Mouse (Mus musculus): Measurements from ENCODE around the gene Wdr4. TPM values are rescaled to one million over a fixed set of nuclear protein-coding genes. Genes with fewer than 3 reads are reported as not detected.

Gene Wdr4
- polyA plus RNA-seq, 1 experiment from 2014 or later = 41.4 TPM

DNA sequence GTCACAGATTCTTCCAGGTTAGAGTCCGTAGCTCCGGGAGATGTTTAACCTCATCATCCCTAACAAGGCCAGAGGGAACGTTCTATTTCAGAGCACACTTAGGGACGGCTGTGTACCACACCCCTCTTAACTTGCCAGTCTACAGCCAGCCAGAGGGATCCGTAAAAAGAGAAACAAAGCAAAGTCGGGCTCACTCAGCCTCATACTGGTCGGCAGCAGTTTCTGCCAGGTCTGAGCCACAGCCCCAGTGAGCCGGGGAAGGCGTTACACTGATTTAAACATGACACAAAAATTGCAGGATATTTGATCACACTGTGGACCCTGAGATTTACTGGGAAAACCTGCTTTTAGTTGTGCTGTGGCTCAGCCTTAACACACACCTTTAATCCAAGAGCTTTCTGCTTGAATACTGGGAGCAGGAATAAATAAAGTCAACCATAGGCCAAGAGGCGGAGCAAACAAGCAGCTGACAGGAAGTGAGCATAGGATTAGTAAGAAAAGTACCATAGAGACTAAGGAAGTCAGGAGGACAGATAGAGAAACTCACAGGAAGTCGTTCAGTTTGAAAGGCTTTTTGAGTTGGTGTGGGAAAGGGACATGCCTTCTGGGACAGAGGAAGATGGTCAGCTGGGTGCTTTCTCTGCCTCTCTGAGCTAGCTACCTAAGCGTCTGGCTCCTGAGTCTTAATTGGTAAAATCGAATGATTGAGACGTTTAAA lies 11.8 kb upstream of the Wdr4 start:
- WGBS = 84% methylated on average over 14 of the region's 14 CpGs
- Histone ChIP-seq H3K27ac (no peak overlapping the region), H3K36me3 (peaks cover 47% of the 10 kb centered on the region), H3K4me1 (peaks cover 13% of the 10 kb centered on the region), H3K27me3 (no peaks in the 10 kb centered on the region), H3K9ac (no peak overlapping the region), H3K9me3 (no peaks in the 10 kb centered on the region), H3K4me2 (replicated peaks) (no peak overlapping the region), H3K4me3 (no peak overlapping the region)
- ATAC-seq (ENCODE audit: low FRiP score, low read depth) = no peak

GRCm38 (mm10) chr17:31529314-31529713 lies 9.5 kb upstream of the Wdr4 start:
- WGBS = 29% methylated on average over 15 of the region's 15 CpGs
- no peak overlapping the region for H3K4me3 ChIP-seq
- H3K9ac ChIP-seq = no peak overlapping the region
- no peaks in the 10 kb centered on the region for H3K9me3 ChIP-seq
- no peak overlapping the region for H3K4me2 ChIP-seq (replicated peaks)
- H3K27me3 ChIP-seq = no peaks in the 10 kb centered on the region
- H3K36me3 ChIP-seq = peaks cover 59% of the 10 kb centered on the region
- H3K4me1 ChIP-seq = no peaks in the 10 kb centered on the region
- no peak for ATAC-seq (ENCODE audit: low FRiP score, low read depth)
- no peak overlapping the region for H3K27ac ChIP-seq

DNA sequence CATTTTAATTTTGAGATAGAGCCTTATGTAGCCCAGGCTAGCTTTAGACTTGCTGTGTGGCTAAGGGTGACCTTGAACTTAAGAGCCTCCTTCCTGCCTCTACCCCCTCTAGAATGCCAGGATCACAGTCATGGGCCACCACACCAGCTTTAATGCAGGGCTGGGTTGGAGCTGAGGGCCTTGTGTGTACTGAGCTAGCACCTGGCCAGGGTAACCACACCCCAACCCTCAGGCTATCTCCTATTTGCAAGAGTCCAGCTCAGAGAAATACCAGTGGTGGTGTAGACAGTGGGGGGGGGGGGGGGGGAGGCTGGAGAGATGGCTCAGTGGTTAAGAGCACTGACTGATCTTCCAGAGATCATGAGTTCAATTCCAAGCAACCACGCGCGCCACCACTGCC lies 6.0 kb upstream of the Wdr4 start:
- H3K36me3 ChIP-seq = peaks cover 60% of the 10 kb centered on the region
- 98% methylated on average over 3 of the region's 3 CpGs for WGBS
- peaks cover 16% of the 10 kb centered on the region for H3K4me1 ChIP-seq
- H3K4me3 ChIP-seq = no peak overlapping the region
- H3K9ac ChIP-seq = no peak overlapping the region
- H3K27me3 ChIP-seq = no peaks in the 10 kb centered on the region
- H3K4me2 ChIP-seq (replicated peaks) = no peak overlapping the region
- no peaks in the 10 kb centered on the region for H3K9me3 ChIP-seq
- H3K27ac ChIP-seq = no peak overlapping the region
- ATAC-seq (ENCODE audit: low FRiP score, low read depth) = no peak

GRCm38 (mm10) chr17:31525114-31525513 lies 5.3 kb upstream of the Wdr4 start:
- 90% methylated on average over 4 of the region's 4 CpGs for WGBS
- Histone ChIP-seq H3K9me3 (no peaks in the 10 kb centered on the region), H3K27ac (no peak overlapping the region), H3K36me3 (peaks cover 55% of the 10 kb centered on the region), H3K9ac (no peak overlapping the region), H3K4me1 (peaks cover 19% of the 10 kb centered on the region), H3K4me2 (replicated peaks) (no peak overlapping the region), H3K4me3 (no peak overlapping the region), H3K27me3 (no peaks in the 10 kb centered on the region)
- no peak for ATAC-seq (ENCODE audit: low FRiP score, low read depth)

GRCm38 (mm10) chr17:31521948-31522347 lies 2.2 kb upstream of the Wdr4 start:
- no peak for ATAC-seq (ENCODE audit: low FRiP score, low read depth)

DNA sequence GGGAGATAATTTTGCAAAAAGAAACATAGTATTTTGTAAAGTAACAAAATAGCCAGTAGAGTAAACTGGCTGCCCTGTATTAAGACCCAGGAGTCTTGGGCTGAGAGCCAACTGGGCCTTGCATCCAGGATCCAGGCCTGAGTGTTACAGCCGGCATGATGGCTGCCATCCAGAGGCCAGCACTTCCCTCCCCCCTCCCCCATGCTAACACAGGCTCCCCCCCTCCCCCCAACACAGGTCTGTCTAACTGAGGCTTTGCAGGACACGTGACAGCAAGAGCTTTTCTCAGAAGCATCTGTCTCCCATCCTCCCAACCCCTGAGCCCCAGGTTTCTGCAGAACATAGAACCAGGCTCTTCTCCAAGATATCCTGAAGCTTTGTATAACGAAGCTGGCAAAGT lies 1.1 kb upstream of the Wdr4 start:
- no peaks in the 10 kb centered on the region for H3K27me3 ChIP-seq
- H3K9ac ChIP-seq = peak overlapping the region; percentile 74
- peak overlapping the region; percentile 16; the same call in 1 of the 2 replicates for H3K27ac ChIP-seq

More at GRCm38 (mm10) chr17:31521948-31522347, 2.2 kb upstream of the Wdr4 start:
- H3K27ac ChIP-seq = no peak overlapping the region
- H3K4me2 ChIP-seq (replicated peaks) = peak overlapping the region; percentile 82
- 94% methylated on average over 6 of the region's 6 CpGs for WGBS
- H3K9ac ChIP-seq = peak overlapping the region; percentile 9; the same call in 1 of the 2 replicates
- H3K9me3 ChIP-seq = no peaks in the 10 kb centered on the region
- H3K27me3 ChIP-seq = no peaks in the 10 kb centered on the region
- peaks cover 31% of the 10 kb centered on the region for H3K36me3 ChIP-seq
- H3K4me1 ChIP-seq = peaks cover 19% of the 10 kb centered on the region
- H3K4me3 ChIP-seq = no peak overlapping the region

GRCm38 (mm10) chr17:31519344-31519945 lies 335 bp downstream of the Wdr4 start:
- H3K4me1 ChIP-seq = peaks cover 19% of the 10 kb centered on the region
- WGBS = 4% methylated on average over 7 of the region's 7 CpGs
- no peaks in the 10 kb centered on the region for H3K9me3 ChIP-seq
- H3K36me3 ChIP-seq = peaks cover 16% of the 10 kb centered on the region
- no peaks in the 10 kb centered on the region for H3K27me3 ChIP-seq
- no peak overlapping the region for H3K9ac ChIP-seq
- peak overlapping the region; percentile 82 for H3K4me2 ChIP-seq (replicated peaks)
- peak overlapping the region; percentile 84 for H3K4me3 ChIP-seq
- H3K27ac ChIP-seq = no peak overlapping the region
- peak; percentile 46 for ATAC-seq (ENCODE audit: low FRiP score, low read depth)

More for the DNA sequence above, 1.1 kb upstream of the Wdr4 start:
- ATAC-seq (ENCODE audit: low FRiP score, low read depth) = no peak
- H3K4me2 ChIP-seq (replicated peaks) = peak overlapping the region; percentile 82
- H3K4me3 ChIP-seq = peak overlapping the region; percentile 84
- peaks cover 19% of the 10 kb centered on the region for H3K4me1 ChIP-seq
- H3K9me3 ChIP-seq = no peaks in the 10 kb centered on the region
- H3K36me3 ChIP-seq = peaks cover 27% of the 10 kb centered on the region
- WGBS = 10% methylated on average over 3 of the region's 3 CpGs

GRCm38 (mm10) chr17:31514696-31515095 lies 5.1 kb downstream of the Wdr4 start:
- ATAC-seq (ENCODE audit: low FRiP score, low read depth) = no peak
- WGBS = 56% methylated on average over 1 of the region's 1 CpGs

GRCm38 (mm10) chr17:31512593-31512992 lies 7.2 kb downstream of the Wdr4 start:
- Histone ChIP-seq H3K36me3 (peaks cover 24% of the 10 kb centered on the region), H3K4me1 (peaks cover 11% of the 10 kb centered on the region), H3K27ac (no peak overlapping the region; the same call in 1 of the 2 replicates), H3K9ac (peak overlapping the region; percentile 70), H3K27me3 (no peaks in the 10 kb centered on the region), H3K4me3 (peak overlapping the region; percentile 68), H3K4me2 (replicated peaks) (peak overlapping the region; percentile 72), H3K9me3 (peaks cover 3% of the 10 kb centered on the region; the same call in 1 of the 2 replicates)
- WGBS = 16% methylated on average over 6 of the region's 6 CpGs
- 0 out of 2 replicates have a peak, but pooled peaks have one; percentile 6 for ATAC-seq (ENCODE audit: low FRiP score, low read depth)

More at GRCm38 (mm10) chr17:31514696-31515095, 5.1 kb downstream of the Wdr4 start:
- peaks cover 4% of the 10 kb centered on the region for H3K36me3 ChIP-seq
- H3K9me3 ChIP-seq = peaks cover 3% of the 10 kb centered on the region; the same call in 1 of the 2 replicates
- H3K4me2 ChIP-seq (replicated peaks) = no peak overlapping the region
- peaks cover 11% of the 10 kb centered on the region for H3K4me1 ChIP-seq
- H3K4me3 ChIP-seq = no peak overlapping the region
- H3K27me3 ChIP-seq = no peaks in the 10 kb centered on the region
- H3K27ac ChIP-seq = no peak overlapping the region
- no peak overlapping the region for H3K9ac ChIP-seq

- peak overlapping the region; percentile 69 for H3K27ac ChIP-seq
- peaks cover 3% of the 10 kb centered on the region; the same call in 1 of the 2 replicates for H3K9me3 ChIP-seq
- ATAC-seq (ENCODE audit: low FRiP score, low read depth) = peak; percentile 97
- no peaks in the 10 kb centered on the region for H3K27me3 ChIP-seq
- peak overlapping the region; percentile 70 for H3K9ac ChIP-seq
- peaks cover 11% of the 10 kb centered on the region for H3K4me1 ChIP-seq
- WGBS = under 1% methylated on average over 56 of the region's 56 CpGs
- H3K4me2 ChIP-seq (replicated peaks) = peak overlapping the region; percentile 72
- H3K4me3 ChIP-seq = peak overlapping the region; percentile 68
- H3K36me3 ChIP-seq = peaks cover 30% of the 10 kb centered on the region
These were observed 7.8 kb downstream of the Wdr4 start for GRCm38 (mm10) chr17:31511792-31512495.

GRCm38 (mm10) chr17:31510944-31511343 lies 8.8 kb downstream of the Wdr4 start:
- Histone ChIP-seq H3K36me3 (peaks cover 38% of the 10 kb centered on the region), H3K4me2 (replicated peaks) (peak overlapping the region; percentile 72), H3K27me3 (no peaks in the 10 kb centered on the region), H3K9me3 (peaks cover 3% of the 10 kb centered on the region; the same call in 1 of the 2 replicates), H3K4me1 (peaks cover 11% of the 10 kb centered on the region), H3K4me3 (peak overlapping the region; percentile 68), H3K27ac (no peak overlapping the region), H3K9ac (no peak overlapping the region)
- WGBS = 93% methylated on average over 6 of the region's 6 CpGs
- ATAC-seq (ENCODE audit: low FRiP score, low read depth) = no peak

- Histone ChIP-seq H3K9ac (no peak overlapping the region), H3K4me1 (peaks cover 3% of the 10 kb centered on the region; the same call in 1 of the 2 replicates), H3K4me3 (no peak overlapping the region), H3K27ac (no peak overlapping the region), H3K36me3 (peaks cover 85% of the 10 kb centered on the region), H3K9me3 (peaks cover 3% of the 10 kb centered on the region; the same call in 1 of the 2 replicates), H3K4me2 (replicated peaks) (no peak overlapping the region), H3K27me3 (no peaks in the 10 kb centered on the region)
- no peak for ATAC-seq (ENCODE audit: low FRiP score, low read depth)
- WGBS = 82% methylated on average over 7 of the region's 7 CpGs
These were observed 13.5 kb downstream of the Wdr4 start for GRCm38 (mm10) chr17:31506282-31506681.

Data from limb, embryonic 13.5 days (tissue).